Mouse (Mus musculus) hindlimb bud, embryonic 11.5 days (tissue): Measurements from ENCODE around the gene Apba3.

Experiments used
- DNase-seq: peaks from one replicate; pipeline ENCODE4 v3.0.0-alpha.2; 2012; ENCODE audit warnings: low read depth, low spot score; ENCODE audit errors: extremely low spot score

The Apba3 gene

GRCm38 (mm10) chr10:81305663-81306062, 38.9 kb downstream of the Apba3 start:
- DNase-seq, result no peak

- no peak for DNase-seq
These were observed 39.5 kb downstream of the Apba3 start for GRCm38 (mm10) chr10:81306173-81306668.

GRCm38 (mm10) chr10:81306837-81307682, 40.3 kb downstream of the Apba3 start:
- no peak for DNase-seq

DNA sequence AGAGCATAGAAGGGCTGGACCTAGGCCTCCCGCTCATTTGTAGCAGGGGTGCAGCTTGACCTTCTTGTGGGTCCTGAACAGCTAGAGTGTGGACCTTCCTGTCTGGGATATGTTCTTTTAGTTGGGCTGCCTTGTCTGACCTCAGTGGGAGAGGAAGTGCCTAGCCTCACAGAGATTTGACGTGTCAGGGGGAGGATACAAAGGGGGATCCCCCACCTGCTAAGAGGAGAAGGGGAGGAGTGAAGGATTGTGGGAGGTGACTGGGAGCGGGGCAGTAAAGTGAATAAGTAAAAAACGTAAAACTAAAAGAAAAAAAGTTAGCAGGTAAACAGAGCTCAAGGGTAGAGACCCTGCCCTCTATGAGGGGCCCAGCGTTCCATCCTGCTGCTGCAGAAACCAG, 42.8 kb downstream of the Apba3 start:
- no peak for DNase-seq

- no peak for DNase-seq
These were observed 46.8 kb downstream of the Apba3 start for GRCm38 (mm10) chr10:81313581-81313980.

DNA sequence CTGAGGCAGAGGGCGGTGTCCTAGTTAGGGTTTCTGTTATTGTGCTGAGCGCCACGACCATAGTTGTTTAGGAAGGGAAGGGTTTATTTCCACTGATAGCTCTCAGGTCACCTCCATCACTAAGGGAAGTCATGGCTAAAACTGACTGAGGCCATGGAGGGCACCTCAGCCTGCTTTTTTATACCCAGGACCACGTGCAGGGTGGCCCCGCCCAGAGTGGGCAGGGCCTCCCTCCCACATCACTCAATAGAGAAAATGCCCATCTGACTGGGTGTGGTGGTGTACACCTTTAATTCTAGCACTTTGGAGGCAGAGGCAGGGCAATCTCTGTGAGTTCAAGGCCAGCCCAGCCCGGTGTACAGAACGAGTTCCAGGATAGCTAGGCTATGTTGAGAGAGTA, 47.4 kb downstream of the Apba3 start:
- DNase-seq, result no peak

DNA sequence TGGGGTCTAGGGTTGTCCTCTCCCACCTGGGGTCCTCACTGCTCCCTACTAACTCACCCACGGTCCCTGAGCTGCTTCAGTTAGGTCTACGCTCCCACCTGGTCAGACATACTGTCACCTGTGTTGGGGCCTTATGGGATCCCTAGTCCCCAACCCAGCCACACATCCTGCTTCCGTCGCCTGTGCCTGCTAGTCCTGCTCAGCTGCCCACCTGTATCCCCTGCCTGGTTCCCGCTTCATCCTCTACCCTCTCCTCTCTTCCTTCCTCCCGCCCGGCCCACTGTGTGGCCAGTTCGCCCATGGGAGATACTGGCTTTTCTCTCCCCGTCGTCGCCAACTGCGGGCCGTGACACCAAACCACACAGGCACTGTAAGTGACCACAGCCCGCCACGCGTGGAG, 48.8 kb downstream of the Apba3 start:
- no peak for DNase-seq

GRCm38 (mm10) chr10:81316338-81317060, 49.7 kb downstream of the Apba3 start:
- no peak for DNase-seq

DNA sequence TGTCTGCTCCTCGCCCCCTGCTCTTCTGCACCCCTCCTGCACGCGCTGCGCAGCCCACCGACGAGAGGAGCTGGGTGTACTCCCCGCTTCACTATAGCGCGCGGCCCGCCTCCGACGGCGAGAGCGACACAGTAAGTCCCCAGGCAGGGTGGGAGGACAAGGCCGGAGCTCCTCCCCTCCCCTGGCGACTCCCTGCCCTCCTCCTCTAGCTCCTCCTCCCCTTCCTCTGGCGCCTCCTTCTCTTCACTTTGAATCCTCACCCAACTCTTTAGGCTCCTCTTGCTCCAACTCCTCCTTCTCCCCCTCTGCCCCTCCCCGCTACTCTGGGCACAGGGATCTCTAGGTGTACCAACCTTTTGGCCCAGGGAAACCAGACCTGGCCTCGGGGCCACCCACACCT, 50.5 kb downstream of the Apba3 start:
- DNase-seq, result no peak

DNA sequence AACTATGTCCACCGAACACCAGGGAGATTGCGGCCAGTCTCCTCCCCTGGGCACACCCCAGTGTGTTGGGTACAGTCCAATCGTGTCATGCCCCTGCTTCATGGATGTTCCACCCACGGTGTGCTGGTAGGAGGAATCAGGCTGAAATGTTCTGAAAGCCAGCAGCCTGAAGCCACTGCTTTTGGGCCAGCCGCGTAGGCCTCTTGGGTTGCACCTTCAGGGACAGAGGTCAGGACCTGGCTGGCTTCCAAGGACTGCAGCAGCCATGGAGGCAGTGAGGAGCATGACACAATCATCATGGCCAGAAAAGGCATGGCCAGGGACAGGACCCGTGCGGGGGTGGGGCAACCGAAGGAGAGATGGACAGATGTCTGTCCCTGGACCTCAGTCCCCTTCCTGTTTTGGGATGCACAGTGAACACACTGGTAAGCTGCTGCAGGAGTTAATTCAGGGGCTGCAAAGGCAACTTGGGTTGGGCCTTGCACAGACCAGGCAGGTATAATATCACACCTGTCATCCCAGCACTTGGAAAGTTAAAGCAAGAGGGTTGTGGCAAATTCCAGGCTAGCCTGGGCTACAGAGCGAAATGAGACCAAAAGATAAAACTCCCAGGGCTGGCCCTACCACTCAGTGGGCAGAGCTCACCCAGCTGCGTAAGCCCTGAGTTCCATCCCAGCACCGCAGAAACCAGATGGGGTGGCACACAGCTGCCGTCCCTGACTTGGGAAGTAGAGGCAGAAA, 52.0 kb downstream of the Apba3 start:
- DNase-seq, result no peak

DNA sequence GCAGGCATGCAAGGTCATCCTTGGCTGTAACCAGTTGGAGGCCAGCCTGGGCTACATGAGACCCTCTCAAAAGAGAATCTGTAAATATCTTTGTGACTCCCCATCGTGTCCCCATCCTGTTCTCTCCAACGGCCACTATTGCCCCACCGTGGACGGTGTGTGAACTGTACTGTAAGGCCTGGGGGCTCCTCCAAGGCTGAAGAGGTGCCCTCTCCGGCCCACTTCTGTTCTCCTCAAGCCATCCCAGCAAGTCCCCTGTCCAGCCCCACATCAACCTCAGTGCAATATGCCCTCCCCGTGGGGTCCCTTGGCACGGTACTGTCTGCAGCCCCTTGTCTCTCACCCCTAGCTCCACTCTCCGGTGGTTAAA, 52.6 kb downstream of the Apba3 start:
- DNase-seq, result no peak

DNA sequence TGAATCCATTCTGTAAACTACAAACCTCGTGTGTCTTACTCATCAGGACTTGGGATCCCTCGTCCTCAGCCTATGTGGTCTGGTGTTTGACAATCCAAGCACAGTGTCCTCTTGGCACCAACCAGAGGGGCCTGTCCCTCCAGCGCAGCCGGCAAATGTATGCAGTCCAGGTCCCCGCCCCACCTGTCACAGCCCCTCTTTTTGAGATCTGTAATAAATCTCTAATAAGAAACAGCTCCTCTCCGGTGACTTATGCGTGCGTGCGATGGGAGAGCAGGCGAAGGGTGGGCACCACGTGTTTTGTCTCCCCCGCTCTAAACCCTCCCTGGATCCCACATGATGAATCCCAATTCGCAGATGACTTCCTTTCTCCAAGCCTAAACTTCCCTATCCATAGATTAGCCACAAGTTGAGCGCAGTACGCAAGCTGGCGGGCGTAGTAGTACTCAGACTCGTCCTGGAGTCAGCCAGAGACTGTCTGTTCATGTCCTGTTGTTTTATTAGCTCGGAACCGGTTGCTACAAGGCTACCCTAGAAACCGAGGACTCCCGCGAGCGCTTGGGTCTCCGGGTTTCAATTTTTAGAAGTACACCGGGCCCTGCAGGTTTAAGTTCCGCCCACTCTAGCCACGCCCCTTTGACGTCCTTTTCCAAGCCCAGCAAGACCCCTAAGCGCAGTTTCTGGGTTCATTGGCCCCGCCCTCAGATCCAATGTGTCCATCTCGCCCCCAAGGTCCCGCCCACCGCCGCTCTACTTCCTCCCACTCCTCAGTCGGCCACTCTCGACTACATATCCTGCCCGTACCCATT, 53.2 kb downstream of the Apba3 start:
- peak; percentile 98 for DNase-seq

DNA sequence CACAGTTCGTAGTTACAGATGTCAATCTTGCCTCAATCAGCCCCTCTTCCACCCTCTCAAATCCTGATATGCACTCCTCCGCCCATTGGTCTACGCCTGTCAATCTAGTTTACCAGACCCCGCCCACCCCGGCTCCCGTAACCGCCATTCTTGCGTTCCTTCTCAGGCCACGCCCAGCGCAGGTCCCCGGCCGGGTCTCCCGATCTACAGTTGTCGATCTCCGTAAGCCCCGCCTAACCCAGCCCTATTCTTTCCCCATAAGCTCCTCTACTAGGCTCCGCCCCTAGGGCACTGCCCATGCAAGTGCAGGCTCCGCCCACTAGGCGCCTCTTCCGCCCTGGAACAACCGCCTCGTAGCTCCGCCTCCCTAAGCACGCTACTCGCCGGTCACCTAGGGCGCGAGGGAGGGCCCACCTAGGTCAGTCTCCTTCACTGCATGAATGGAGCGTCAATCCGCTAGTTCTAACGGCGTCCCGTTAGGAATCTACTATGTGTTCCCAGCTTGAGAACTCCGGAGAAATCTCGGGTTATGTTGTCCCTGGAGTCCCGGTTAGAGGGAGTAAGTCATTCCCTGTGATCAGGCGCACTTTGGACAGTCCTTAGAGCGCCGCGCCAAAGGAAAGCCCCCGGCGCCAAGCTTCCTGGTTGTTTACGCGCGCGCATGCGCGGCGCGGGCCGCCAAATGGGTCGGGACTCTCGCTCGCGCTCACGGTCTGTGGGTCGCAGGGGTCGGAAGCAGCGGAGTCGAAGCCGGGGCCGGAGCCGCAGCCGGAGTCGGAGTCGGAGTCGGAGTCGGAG, 54.0 kb downstream of the Apba3 start, which contains the start of gene Cactin:
Cactin (plus strand) TSS at position 554 of the 798 bp plus-strand sequence.
- peak; percentile 100 for DNase-seq

- DNase-seq, result no peak
These were observed 54.7 kb downstream of the Apba3 start for GRCm38 (mm10) chr10:81321436-81321835.

DNA sequence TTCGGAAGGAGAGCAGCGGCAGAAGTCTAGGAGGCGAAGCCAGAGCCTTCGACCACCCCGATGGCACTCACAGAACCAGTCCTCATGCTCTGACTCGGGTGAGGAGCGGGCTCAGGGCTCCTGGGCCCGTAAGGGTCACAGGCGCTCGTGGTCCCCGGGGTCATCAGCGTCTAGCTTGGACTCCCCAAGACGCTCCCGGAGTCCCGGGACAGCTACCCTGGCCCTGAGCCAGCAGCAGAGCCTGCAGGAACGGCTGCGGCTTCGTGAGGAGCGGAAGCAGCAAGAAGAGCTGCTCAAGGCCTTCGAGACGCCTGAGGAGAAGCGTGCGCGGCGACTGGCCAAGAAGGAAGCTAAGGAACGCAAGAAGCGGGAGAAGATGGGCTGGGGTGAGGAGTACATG, 55.7 kb downstream of the Apba3 start:
- DNase-seq, result no peak
